Mouse (Mus musculus) MEL (cell line): ENCODE measurements around the gene 2310022A10Rik.

ENCODE experiments used
- CTCF ChIP-seq, 3 experiments: IDR thresholded peaks in 2 of 3; conservative IDR thresholded peaks in 1 of 3; 2 replicates each; pipeline ENCODE4 v1.5.1; 2011 to 2012; ENCODE audit warnings: low read length in 3 of 3, low read depth in 2 of 3, mild to moderate bottlenecking in 2 of 3, improper control_type of control experiment in 1 of 3, inconsistent platforms in 1 of 3, mixed read lengths in 1 of 3, moderate library complexity in 1 of 3; ENCODE audit not compliant: control insufficient read depth in 1 of 3, insufficient read depth in 1 of 3, poor library complexity in 1 of 3, severe bottlenecking in 1 of 3
- EP300 ChIP-seq, 2 experiments: IDR thresholded peaks; 2 replicates each; pipeline ENCODE4 v1.6.1; 2011; ENCODE audit warnings: improper control_type of control experiment in 2 of 2, low read length in 2 of 2, low read depth in 1 of 2, mild to moderate bottlenecking in 1 of 2
- GATA1 ChIP-seq: IDR thresholded peaks from 2 replicates; pipeline ENCODE4 v1.6.1; 2011; ENCODE audit warnings: low read depth, low read length, improper control_type of control experiment
- MAFK ChIP-seq: IDR thresholded peaks from 2 replicates; pipeline ENCODE4 v1.6.1; 2011; ENCODE audit warnings: low read depth, mild to moderate bottlenecking, low read length, improper control_type of control experiment, borderline replicate concordance
- MAX ChIP-seq: IDR thresholded peaks from 2 replicates; pipeline ENCODE4 v1.6.1; 2011; ENCODE audit warnings: low read length, improper control_type of control experiment
- NELFE ChIP-seq: IDR thresholded peaks from 2 replicates; pipeline ENCODE4 v1.6.1; 2011; ENCODE audit warnings: low read depth, low read length, improper control_type of control experiment
- NRF1 ChIP-seq: IDR thresholded peaks from 2 replicates; pipeline ENCODE4 v1.6.1; 2014; ENCODE audit warnings: low read depth, mild to moderate bottlenecking, inconsistent platforms, low read length, improper control_type of control experiment, moderate library complexity; ENCODE audit not compliant: poor library complexity, insufficient read depth, severe bottlenecking
- POLR2AphosphoS2 ChIP-seq: IDR thresholded peaks from 2 replicates; pipeline ENCODE4 v1.6.1; 2011; ENCODE audit warnings: low read length, improper control_type of control experiment
- ZC3H11A ChIP-seq: IDR thresholded peaks from 2 replicates; pipeline ENCODE4 v1.6.1; 2012; ENCODE audit warnings: low read depth, mild to moderate bottlenecking, inconsistent platforms, low read length, improper control_type of control experiment

GRCm38 (mm10) chr7:27574124-27574880 lies 21.3 kb downstream of the 2310022A10Rik start:
- TF ChIP-seq EP300 (IDR thresholded peaks at IDR 0.05; ENCODE audit: low read depth in 1 of 2, low read length in 2 of 2) (no peak), MAX (no peak), NELFE (no peak), CTCF (IDR thresholded peaks at IDR 0.05 in 2 of 3, conservative IDR thresholded peaks at IDR 0.05 in 1 of 3; ENCODE audit: control insufficient read depth in 1 of 3, insufficient read depth in 1 of 3, low read depth in 2 of 3, low read length in 3 of 3, poor library complexity in 1 of 3, severe bottlenecking in 1 of 3) (no peak), MAFK (no peak), ZC3H11A (no peak), POLR2AphosphoS2 (no peak), NRF1 (no peak), GATA1 (no peak)
